Mouse (Mus musculus) liver, embryonic 14.5 days (tissue): ENCODE data around the gene Sspo. TPM values are rescaled to one million over a fixed set of nuclear protein-coding genes. Genes with fewer than 3 reads are reported as not detected.

Experiments used
- ATAC-seq: fragments of 200-750 bp; cut with Nextera tagmentation; 2 replicates; pipeline ENCODE4 v1.8.0; 2017; ENCODE audit warnings: moderate number of reproducible peaks, mild to moderate bottlenecking, moderate library complexity; ENCODE audit not compliant: insufficient read depth
- DNase-seq, 3 experiments: peaks; one replicate each; pipeline ENCODE4 v3.0.0-alpha.2; 2012 to 2013; ENCODE audit warnings: low read depth in 3 of 3, low spot score in 3 of 3
- H3K27ac ChIP-seq: fragments of 300-500 bp; sonication (generic); 2 replicates; pipeline ENCODE4 v1.5.1; 2014; ENCODE audit warnings: moderate library complexity, mild to moderate bottlenecking, control low read depth, inconsistent platforms
- H3K27me3 ChIP-seq: fragments of 300-500 bp; sonication (generic); 2 replicates; pipeline ENCODE4 v1.6.1; 2014; ENCODE audit warnings: mild to moderate bottlenecking, low read length, moderate library complexity; ENCODE audit not compliant: control insufficient read depth, insufficient read depth
- H3K36me3 ChIP-seq: fragments of 300-500 bp; sonication (generic); replicated peaks from 2 replicates; pipeline ENCODE4 v1.6.1; 2014; ENCODE audit warnings: low read depth; ENCODE audit not compliant: control insufficient read depth, insufficient read depth
- H3K4me1 ChIP-seq, 2 experiments: fragments of 200-500 bp in 1 of 2; fragments of 300-500 bp in 1 of 2; sonication (generic) in 1 of 2; replicated peaks; 2 replicates each; pipeline ENCODE4 v1.6.1; 2012 to 2014; ENCODE audit warnings: antibody characterized with exemption in 1 of 2, inconsistent platforms in 1 of 2, low read length in 1 of 2; ENCODE audit not compliant: control insufficient read depth in 2 of 2, insufficient read depth in 2 of 2
- H3K4me2 ChIP-seq: fragments of 300-500 bp; sonication (generic); 2 replicates; pipeline ENCODE4 v1.6.1; 2014; ENCODE audit warnings: low read depth, mild to moderate bottlenecking, control low read depth, moderate library complexity
- H3K4me3 ChIP-seq, 2 experiments: fragments of 200-500 bp in 1 of 2; fragments of 300-500 bp in 1 of 2; sonication (generic) in 1 of 2; 2 replicates each; pipeline ENCODE4 v1.5.1; 2012 to 2014; ENCODE audit warnings: low read depth in 2 of 2, low read length in 2 of 2, mild to moderate bottlenecking in 2 of 2, control low read depth in 1 of 2, inconsistent platforms in 1 of 2, moderate library complexity in 1 of 2; ENCODE audit not compliant: insufficient read depth in 1 of 2
- H3K9ac ChIP-seq: fragments of 300-500 bp; sonication (generic); replicated peaks from 2 replicates; pipeline ENCODE4 v1.6.1; 2014; ENCODE audit warnings: mild to moderate bottlenecking, control low read depth, moderate library complexity
- H3K9me3 ChIP-seq: fragments of 300-500 bp; sonication (generic); 2 replicates; pipeline ENCODE4 v1.6.1; 2016; ENCODE audit warnings: low read length, mixed read lengths; ENCODE audit not compliant: control insufficient read depth
- CTCF ChIP-seq: IDR thresholded peaks from 2 replicates; pipeline ENCODE4 v1.5.1; 2016; ENCODE audit warnings: antibody characterized with exemption, low read depth, control low read depth
- EP300 ChIP-seq: IDR thresholded peaks from 2 replicates; pipeline ENCODE4 v1.6.1; 2016; ENCODE audit warnings: antibody characterized with exemption, low read depth
- WGBS: fragments of 180-500 bp; shearing (Covaris S2); extraction: QIAGEN DNeasy Blood & Tissue Kit; methylation state at CpG from one replicate; pipeline ENCODE4 v1.1.7; 2014; ENCODE audit not compliant: insufficient replicate concordance; 5-methylcytosine and 5-hydroxymethylcytosine counted together
- polyA plus RNA-seq, 2 experiments: library from polyadenylated mRNA; depleted of rRNA in 1 of 2; stranded (reverse) in 1 of 2; unstranded in 1 of 2; fragments of >200 nt; fragmentation: Nextera tagmentation in 1 of 2; extraction: Ambion mirVana in 1 of 2; gene quantifications; 2 replicates each; pipeline versions ENCODE4 v1.2.1 to v1.2.3; 2012 to 2014

The Sspo gene
- polyA plus RNA-seq, 2 experiments: 0.04 TPM; not detected in 1

- H3K27me3 ChIP-seq: no peaks in the 10 kb centered on the region
- no peak overlapping the region for H3K27ac ChIP-seq
- H3K9me3 ChIP-seq: no peaks in the 10 kb centered on the region
- no peak overlapping the region for H3K9ac ChIP-seq
- ATAC-seq (no peak), DNase-seq (peak in 2 of 3 experiments; percentile 41 to 45)
- H3K36me3 ChIP-seq: no peaks in the 10 kb centered on the region
- H3K4me2 ChIP-seq: no peak overlapping the region
- 46% methylated on average over 4 of the region's 5 CpGs for WGBS
- peak; percentile 82 for TF ChIP-seq CTCF
- no peak for TF ChIP-seq EP300
- no peaks in the 10 kb centered on the region for H3K4me1 ChIP-seq
- H3K4me3 ChIP-seq: no peak overlapping the region
Measured at GRCm38 (mm10) chr6:48538841-48539737, 91.1 kb downstream of the Sspo start.

- Histone ChIP-seq H3K9me3 (no peaks in the 10 kb centered on the region), H3K9ac (no peak overlapping the region)
- WGBS: 61% methylated on average over 5 of the region's 5 CpGs
Measured at GRCm38 (mm10) chr6:48539860-48540259, 91.8 kb downstream of the Sspo start.

DNA sequence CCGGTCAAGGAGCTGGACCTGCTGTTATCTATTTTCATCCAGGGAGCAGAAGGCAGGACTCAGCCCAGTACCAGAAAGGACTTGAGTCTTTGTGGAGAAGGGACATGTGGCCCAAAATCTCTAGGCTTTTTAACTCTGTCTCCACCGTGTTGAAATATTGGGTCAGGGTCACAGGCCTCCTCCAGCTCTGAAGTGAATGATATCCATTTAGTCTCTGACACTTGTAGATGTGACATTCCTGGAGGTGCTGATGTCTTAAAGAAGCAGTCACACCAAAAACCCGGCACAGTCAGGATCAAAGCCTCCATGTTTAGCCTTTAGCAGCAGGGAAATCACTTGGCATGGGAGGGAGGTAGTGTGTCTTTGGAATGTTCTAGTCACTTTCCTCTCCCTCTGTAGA is 92.7 kb downstream of the Sspo start:
- Histone ChIP-seq H3K9me3 (no peaks in the 10 kb centered on the region), H3K9ac (no peak overlapping the region), H3K27me3 (no peaks in the 10 kb centered on the region), H3K4me2 (no peak overlapping the region), H3K4me3 (no peak overlapping the region), H3K4me1 (no peaks in the 10 kb centered on the region), H3K27ac (no peak overlapping the region), H3K36me3 (no peaks in the 10 kb centered on the region)
- 53% methylated on average over 3 of the region's 3 CpGs for WGBS
- no peak for ATAC-seq
- no peak for DNase-seq
- no peak for TF ChIP-seq CTCF
- TF ChIP-seq EP300: no peak

More at GRCm38 (mm10) chr6:48539860-48540259, 91.8 kb downstream of the Sspo start:
- no peak for ATAC-seq
- no peak for TF ChIP-seq EP300
- TF ChIP-seq CTCF: no peak
- H3K27ac ChIP-seq: no peak overlapping the region
- H3K4me2 ChIP-seq: no peak overlapping the region
- no peaks in the 10 kb centered on the region for H3K36me3 ChIP-seq
- no peak overlapping the region for H3K4me3 ChIP-seq
- no peaks in the 10 kb centered on the region for H3K27me3 ChIP-seq
- DNase-seq: no peak
- H3K4me1 ChIP-seq: no peaks in the 10 kb centered on the region

- no peak overlapping the region for H3K4me2 ChIP-seq
- no peak overlapping the region for H3K4me3 ChIP-seq
- no peaks in the 10 kb centered on the region for H3K36me3 ChIP-seq
- H3K9me3 ChIP-seq: no peaks in the 10 kb centered on the region
- no peaks in the 10 kb centered on the region for H3K27me3 ChIP-seq
- H3K4me1 ChIP-seq: no peaks in the 10 kb centered on the region
- H3K27ac ChIP-seq: no peak overlapping the region
- ATAC-seq (no peak), DNase-seq (no peak)
- H3K9ac ChIP-seq: no peak overlapping the region
- 21% methylated on average over 7 of the region's 7 CpGs for WGBS
- no peak for TF ChIP-seq EP300
- no peak for TF ChIP-seq CTCF
Measured at GRCm38 (mm10) chr6:48541560-48542450, 93.8 kb downstream of the Sspo start.

- TF ChIP-seq EP300 (no peak), CTCF (no peak)
- H3K4me3 ChIP-seq: no peak overlapping the region
- no peaks in the 10 kb centered on the region for H3K36me3 ChIP-seq
- no peaks in the 10 kb centered on the region for H3K4me1 ChIP-seq
- H3K9me3 ChIP-seq: no peaks in the 10 kb centered on the region
- DNase-seq: no peak
- no peak overlapping the region for H3K9ac ChIP-seq
- 54% methylated on average over 3 of the region's 3 CpGs for WGBS
- no peak overlapping the region for H3K27ac ChIP-seq
- no peak overlapping the region for H3K4me2 ChIP-seq
- no peak for ATAC-seq
- H3K27me3 ChIP-seq: no peaks in the 10 kb centered on the region
Measured at GRCm38 (mm10) chr6:48542631-48543030, 94.6 kb downstream of the Sspo start.
